Mouse (Mus musculus) c-Kit-positive CD71-positive TER-119-positive erythroid progenitor cells, embryonic 14.5 days (primary cell): ENCODE data around the gene Gzmk.
"Not testable (repeated sequence)": the region's sequence is repeated elsewhere in the genome, so short reads cannot be mapped to it uniquely, and the experiment has no call there.

Source experiments
- DNase-seq: peaks from one replicate; pipeline ENCODE4 v3.0.0-alpha.2; 2013; ENCODE audit warnings: low spot score

The Gzmk gene

GRCm38 (mm10) chr13:113225811-113226210, at the start of gene Gzmk:
Gzmk (minus strand) TSS chr13:113225908.
- no peak for DNase-seq

GRCm38 (mm10) chr13:113271189-113271588, 45.5 kb upstream of the Gzmk start:
- no peak for DNase-seq

DNA sequence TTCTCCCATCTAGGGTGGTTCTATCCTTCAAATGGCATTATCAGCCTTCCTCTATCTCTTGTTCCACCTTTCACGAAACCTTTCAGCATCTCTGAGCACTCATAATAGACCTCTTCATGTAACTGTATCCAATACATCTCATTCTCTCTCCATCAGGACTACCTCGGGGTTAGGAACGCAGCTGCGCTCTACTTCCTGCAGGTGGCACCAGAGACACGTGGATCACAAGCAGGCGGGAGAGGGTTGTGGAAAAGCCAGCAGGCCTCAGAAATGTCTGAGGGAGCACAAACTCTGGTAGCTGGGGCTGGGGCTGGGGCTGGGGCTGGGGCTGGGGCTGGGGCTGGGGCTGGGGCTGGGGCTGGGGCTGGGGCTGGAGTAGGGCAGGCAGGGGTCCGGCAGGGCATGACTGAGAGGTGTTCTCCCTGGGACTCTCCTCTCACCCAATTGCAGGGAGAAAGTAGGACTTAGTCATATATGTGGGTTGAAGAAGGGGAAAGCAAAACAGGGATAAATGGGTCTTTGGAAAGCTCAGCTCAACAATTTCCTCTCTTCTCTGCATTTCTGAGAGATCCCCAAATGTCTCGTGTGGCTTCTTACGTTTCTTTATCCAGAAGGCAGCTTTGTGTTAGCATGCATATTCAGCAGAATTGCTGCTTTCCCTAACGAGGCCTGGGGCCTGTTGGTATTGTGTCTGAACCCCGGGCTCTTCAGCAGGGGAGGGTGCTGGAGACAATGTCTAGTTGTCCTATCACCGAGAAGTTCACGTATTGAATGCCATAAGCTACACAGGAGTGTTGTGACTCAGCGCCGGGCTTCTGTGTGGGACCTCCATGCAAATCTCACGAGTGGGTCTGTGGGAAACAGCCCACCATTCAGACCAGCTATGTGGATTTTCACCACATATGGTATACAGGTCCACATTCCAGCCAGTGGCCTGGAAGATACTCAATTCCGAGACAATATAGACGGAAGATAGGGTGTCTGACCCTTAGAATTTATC, 44.4 kb upstream of the Gzmk start:
- peak; percentile 49 for DNase-seq

GRCm38 (mm10) chr13:113267204-113267603, 41.5 kb upstream of the Gzmk start:
- DNase-seq = no peak

GRCm38 (mm10) chr13:113266495-113266951, 40.8 kb upstream of the Gzmk start:
- peak; percentile 44 for DNase-seq

GRCm38 (mm10) chr13:113265257-113265656, 39.5 kb upstream of the Gzmk start:
- DNase-seq = no peak

- no peak for DNase-seq
Measured at GRCm38 (mm10) chr13:113262822-113263221, 37.1 kb upstream of the Gzmk start.

- no peak for DNase-seq
Measured at GRCm38 (mm10) chr13:113259237-113259636, 33.5 kb upstream of the Gzmk start.

GRCm38 (mm10) chr13:113257190-113257589, 31.5 kb upstream of the Gzmk start:
- DNase-seq = no peak

DNA sequence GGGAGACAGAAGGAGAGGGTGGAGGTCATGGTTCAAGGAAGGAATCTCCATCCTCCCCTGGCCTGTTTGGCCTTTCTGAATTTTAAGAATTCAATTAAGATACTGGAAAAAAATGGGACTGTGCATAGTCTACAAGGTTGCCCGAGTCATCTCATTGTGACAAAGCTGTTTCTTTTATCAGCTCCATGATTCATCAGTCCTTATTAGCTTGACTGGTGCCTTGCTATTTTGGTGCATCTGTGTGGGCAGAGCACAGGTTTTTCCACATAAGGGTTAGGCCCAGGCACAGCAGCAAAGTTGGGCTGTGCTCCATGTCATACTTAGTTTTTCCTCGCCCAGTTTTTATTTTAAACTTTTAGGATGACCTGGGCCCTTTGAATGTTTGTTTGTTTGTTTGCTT, 31.1 kb upstream of the Gzmk start:
- no peak for DNase-seq

GRCm38 (mm10) chr13:113252580-113252979, 26.9 kb upstream of the Gzmk start:
- DNase-seq = not testable (repeated sequence)

DNA sequence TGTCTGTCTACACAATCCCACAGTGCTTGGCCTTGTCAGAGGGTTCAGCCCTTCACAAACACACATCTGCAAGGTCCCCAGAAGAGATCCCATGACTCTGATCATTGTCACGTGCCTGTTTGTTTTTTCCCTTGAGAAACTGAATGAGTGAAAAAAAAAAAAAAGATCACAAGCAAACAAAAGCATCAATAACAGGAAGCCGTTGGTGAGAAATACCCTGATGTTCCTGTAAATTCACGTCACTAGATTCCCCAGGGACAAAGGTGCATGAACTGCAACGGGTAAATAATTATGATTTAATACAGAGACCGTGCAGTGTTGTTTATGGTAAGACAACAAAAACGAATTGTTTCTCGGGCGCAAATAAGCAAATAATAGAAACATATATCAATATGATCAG, 19.3 kb upstream of the Gzmk start:
- DNase-seq = no peak

- DNase-seq = no peak
Measured at GRCm38 (mm10) chr13:113242129-113242528, 16.4 kb upstream of the Gzmk start.

DNA sequence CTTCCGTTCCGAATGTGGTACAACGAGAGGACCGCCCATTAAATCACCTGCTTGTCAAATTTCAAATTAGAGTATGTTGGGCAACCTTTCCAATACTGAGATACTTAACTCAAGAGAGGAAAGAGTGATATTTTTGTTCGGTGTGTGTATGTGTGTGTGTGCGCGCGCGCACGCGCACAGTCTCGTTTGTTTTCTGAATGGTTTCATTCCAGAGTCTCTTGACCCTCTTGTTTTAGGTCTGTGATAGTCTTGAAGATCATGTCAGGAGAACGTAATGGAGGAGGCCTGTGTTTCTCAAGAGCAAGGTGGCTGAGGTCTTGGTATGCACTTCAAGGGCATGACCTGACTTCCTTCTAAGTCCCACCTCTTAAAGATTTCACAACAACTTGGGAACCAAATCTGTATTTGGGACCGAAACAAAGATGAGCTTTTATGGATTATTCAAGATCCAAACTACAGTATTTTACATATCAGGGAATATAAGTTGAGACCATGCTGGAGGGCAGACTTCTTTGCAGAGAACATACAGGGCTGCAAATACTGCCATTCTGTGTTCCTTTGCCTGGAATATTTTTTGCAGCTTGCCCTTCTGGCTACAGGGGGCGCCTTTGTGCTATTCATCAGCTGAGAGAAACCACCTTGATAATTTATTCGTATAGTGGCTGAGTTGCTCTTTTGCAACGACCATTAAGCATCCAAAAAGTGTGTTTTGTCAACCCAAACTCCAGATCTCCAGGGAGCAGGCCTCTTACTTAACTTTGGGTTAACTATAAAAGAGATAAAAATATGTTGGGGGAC, 2.2 kb upstream of the Gzmk start:
- no peak for DNase-seq

GRCm38 (mm10) chr13:113227076-113227475, 1.4 kb upstream of the Gzmk start:
- DNase-seq = no peak

GRCm38 (mm10) chr13:113224105-113224504, 1.6 kb downstream of the Gzmk start:
- DNase-seq = no peak

GRCm38 (mm10) chr13:113221851-113222250, 3.9 kb downstream of the Gzmk start:
- DNase-seq = no peak

DNA sequence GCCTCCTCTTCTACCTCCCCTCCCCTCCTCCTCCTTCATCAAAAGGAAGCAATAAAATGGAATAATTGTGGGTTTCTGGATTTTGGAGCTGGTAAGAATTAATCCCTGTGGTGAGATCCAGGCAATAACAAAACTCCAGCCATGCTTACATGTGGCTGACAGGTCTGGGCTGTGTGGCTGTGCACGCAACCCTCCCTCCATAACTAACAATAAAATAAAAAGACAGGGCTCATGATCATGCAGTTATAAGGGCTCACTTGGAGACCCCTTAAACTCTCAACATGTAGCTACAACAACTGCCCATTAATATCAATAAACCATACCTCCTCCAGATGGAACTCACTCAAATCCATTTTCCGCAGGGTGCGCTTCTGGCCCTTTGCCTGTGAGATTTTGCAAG, 11.8 kb downstream of the Gzmk start:
- no peak for DNase-seq

GRCm38 (mm10) chr13:113212401-113212800, 13.3 kb downstream of the Gzmk start:
- no peak for DNase-seq

DNA sequence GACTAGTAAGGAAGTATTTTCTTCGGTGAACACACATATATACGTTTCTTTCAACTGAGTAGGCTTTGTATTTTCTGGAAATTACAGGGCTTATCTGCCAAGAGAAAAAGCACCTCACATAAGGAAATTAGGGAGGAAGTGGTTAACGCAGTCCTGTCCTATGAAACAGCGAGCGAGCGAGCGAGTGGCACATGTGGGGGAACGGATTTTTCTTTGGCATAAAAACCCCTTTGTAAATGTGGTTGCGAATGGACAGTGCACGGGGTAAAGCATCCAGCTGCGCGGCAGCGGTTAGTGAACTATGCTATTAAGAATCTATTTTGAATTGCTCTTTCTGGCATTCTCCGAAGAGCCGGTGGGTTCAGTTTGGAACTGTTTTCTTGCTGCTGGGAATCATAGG, 14.4 kb downstream of the Gzmk start:
- DNase-seq = no peak

GRCm38 (mm10) chr13:113209624-113210023, 16.1 kb downstream of the Gzmk start, which contains the start of gene Esm1:
Esm1 (plus strand) TSS chr13:113209659.
- no peak for DNase-seq

DNA sequence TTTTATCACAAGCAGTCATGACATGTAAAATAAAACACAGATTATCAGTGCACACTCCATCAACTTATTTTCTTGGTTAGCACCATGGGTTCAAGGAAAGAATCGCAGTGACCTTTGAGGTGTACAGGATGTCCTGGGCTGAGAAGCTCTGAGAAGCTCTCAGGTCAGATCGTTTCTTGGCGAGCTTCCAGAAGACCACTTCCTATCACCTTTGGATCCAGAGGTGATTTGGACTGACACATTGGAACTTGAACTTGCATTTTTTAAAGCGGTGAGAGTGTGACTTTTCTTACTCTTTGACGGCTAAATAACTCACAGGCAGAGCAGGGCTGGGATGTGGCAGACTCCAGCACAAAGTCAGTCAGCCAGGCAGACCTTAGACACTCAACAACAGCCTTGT, 20.4 kb downstream of the Gzmk start:
- no peak for DNase-seq

GRCm38 (mm10) chr13:113203146-113203545, 22.6 kb downstream of the Gzmk start:
- no peak for DNase-seq
